Mouse (Mus musculus) c-Kit-negative CD71-positive TER-119-positive erythroid progenitor cells, embryonic 14.5 days (primary cell): Measurements from ENCODE around the gene Thbd.

Experiments
- DNase-seq: peaks from one replicate; pipeline ENCODE4 v3.0.0-alpha.2; 2013; ENCODE audit warnings: low read depth, low spot score

Gene Thbd

GRCm38 (mm10) chr2:148387652-148388581 lies 20.1 kb downstream of the Thbd start:
- no peak for DNase-seq

- no peak for DNase-seq
Measured at GRCm38 (mm10) chr2:148386927-148387326, 21.1 kb downstream of the Thbd start.

GRCm38 (mm10) chr2:148386476-148386875 lies 21.5 kb downstream of the Thbd start:
- no peak for DNase-seq

- no peak for DNase-seq
Measured at GRCm38 (mm10) chr2:148381076-148381475, 26.9 kb downstream of the Thbd start.

- no peak for DNase-seq
Measured at GRCm38 (mm10) chr2:148379899-148380413, 28.0 kb downstream of the Thbd start.

GRCm38 (mm10) chr2:148378817-148379342 lies 29.1 kb downstream of the Thbd start:
- no peak for DNase-seq

- DNase-seq, result no peak
Measured at GRCm38 (mm10) chr2:148375326-148376150, 32.5 kb downstream of the Thbd start.

- DNase-seq, result no peak
Measured at GRCm38 (mm10) chr2:148373602-148374071, 34.4 kb downstream of the Thbd start.

- no peak for DNase-seq
Measured at GRCm38 (mm10) chr2:148371743-148372630, 36.0 kb downstream of the Thbd start.

- DNase-seq, result no peak
Measured at GRCm38 (mm10) chr2:148365227-148365626, 42.8 kb downstream of the Thbd start.

- no peak for DNase-seq
Measured at GRCm38 (mm10) chr2:148364536-148364935, 43.5 kb downstream of the Thbd start.

GRCm38 (mm10) chr2:148357145-148357544 lies 50.8 kb downstream of the Thbd start:
- no peak for DNase-seq
